Mouse (Mus musculus): Measurements from ENCODE around the gene Proz.

- no peak for TF ChIP-seq EP300 (optimal IDR thresholded peaks at IDR 0.05)
- no peak for TF ChIP-seq CTCF (IDR thresholded peaks at IDR 0.05; ENCODE audit: low read depth)
Observed at GRCm38 (mm10) chr8:13109416-13109960, 48.8 kb downstream of the Proz start.
